Mouse (Mus musculus): ENCODE measurements at regions not wholly inside any gene's neighbourhood (a gene's known extent, or its start where the extent isn't known, plus 50 kb on each side); places are given as distances from the start of the nearest gene placed in this dataset.

GRCm38 (mm10) chr3:68758609-68759008, 68.2 kb downstream of the Il12a start:
- DNase-seq, result no peak

GRCm38 (mm10) chr3:68759375-68759774, 68.9 kb downstream of the Il12a start:
- peak; percentile 46 for DNase-seq

GRCm38 (mm10) chr3:68760806-68761205, 70.4 kb downstream of the Il12a start:
- no peak for DNase-seq

- no peak for DNase-seq
Measured at GRCm38 (mm10) chr3:68761242-68761625, 70.8 kb downstream of the Il12a start.

- no peak for DNase-seq
Measured at GRCm38 (mm10) chr3:68761626-68762331, 71.3 kb downstream of the Il12a start.

- no peak for DNase-seq
Measured at GRCm38 (mm10) chr3:68762988-68763387, 72.5 kb downstream of the Il12a start.

GRCm38 (mm10) chr3:68764336-68764735, 73.9 kb downstream of the Il12a start:
- DNase-seq, result no peak

GRCm38 (mm10) chr3:68764917-68765598, 74.6 kb downstream of the Il12a start:
- peak; percentile 75 for DNase-seq

- DNase-seq, result no peak
Measured at GRCm38 (mm10) chr3:68771579-68771978, 81.1 kb downstream of the Il12a start.

- DNase-seq, result no peak
Measured at GRCm38 (mm10) chr3:68777801-68778200, 87.4 kb downstream of the Il12a start.

- no peak for DNase-seq
Measured at GRCm38 (mm10) chr3:68778354-68779040, 88.1 kb downstream of the Il12a start.

GRCm38 (mm10) chr3:68780843-68781242, 88.5 kb upstream of the 1110032F04Rik start:
- no peak for DNase-seq

GRCm38 (mm10) chr3:68781466-68781865, 87.9 kb upstream of the 1110032F04Rik start:
- DNase-seq, result no peak

GRCm38 (mm10) chr3:68782363-68782762, 87.0 kb upstream of the 1110032F04Rik start:
- DNase-seq, result no peak

GRCm38 (mm10) chr3:68783666-68784416, 85.5 kb upstream of the 1110032F04Rik start:
- DNase-seq, result no peak

- DNase-seq, result no peak
Measured at GRCm38 (mm10) chr3:68786771-68787170, 82.6 kb upstream of the 1110032F04Rik start.

- peak; percentile 17 for DNase-seq
Measured at GRCm38 (mm10) chr3:68787385-68788175, 81.8 kb upstream of the 1110032F04Rik start.

GRCm38 (mm10) chr3:68789491-68789890, 79.9 kb upstream of the 1110032F04Rik start:
- peak; percentile 66 for DNase-seq

GRCm38 (mm10) chr3:68790466-68790865, 78.9 kb upstream of the 1110032F04Rik start:
- DNase-seq, result no peak

GRCm38 (mm10) chr3:68792883-68793282, 76.5 kb upstream of the 1110032F04Rik start:
- DNase-seq, result no peak

GRCm38 (mm10) chr3:68793923-68794322, 75.5 kb upstream of the 1110032F04Rik start:
- no peak for DNase-seq

GRCm38 (mm10) chr3:68794380-68795014, 74.9 kb upstream of the 1110032F04Rik start:
- peak; percentile 29 for DNase-seq

Measured in lung, postnatal 36 days (tissue).